Comparison of ENCODE assay signal across 12 mouse cellular contexts in the genomic region with DNA sequence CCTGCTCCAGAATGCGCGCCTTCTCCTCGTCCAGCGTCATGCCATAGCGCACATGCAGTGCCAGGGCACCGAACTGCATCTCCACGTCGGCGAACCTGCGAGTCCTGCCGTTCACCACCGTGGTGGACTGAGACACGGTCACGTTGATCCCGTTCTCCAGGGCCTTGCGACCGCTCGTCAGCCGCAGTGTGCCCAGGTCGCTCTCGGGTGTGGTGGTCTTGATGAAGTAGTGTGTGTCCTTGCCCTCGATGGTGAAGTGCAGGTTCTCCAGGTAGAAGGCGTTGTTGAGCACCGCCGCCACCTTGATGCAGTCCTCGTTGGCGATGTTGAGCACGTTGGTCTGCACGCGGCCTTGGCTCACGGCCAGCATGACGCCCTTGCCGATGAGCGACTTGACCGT.
"Had no signal": no experiment of that assay in that cellular context is flagged by ENCODE, and none has a peak within 500 bp of the region (broad histone marks: within the 10 kb centered on the region; RNA-seq: fewer than 3 reads in every experiment).

No protein-coding gene starts in this region.

- ATAC-seq: lung, postnatal 0 days had no signal

- DNase-seq: kidney, adult 18-20 months; kidney, postnatal 10 days; kidney, postnatal 4 days; left cerebral cortex, postnatal 4 days; lung, adult 2 months; lung, postnatal 4 days; thymus, postnatal 4 days had no signal

- H3K9ac ChIP-seq: limb, embryonic 13.5 days; liver, embryonic 15.5 days; midbrain, embryonic 12.5 days had no signal

- H3K4me3 ChIP-seq: layer of hippocampus, adult 2 months; limb, embryonic 13.5 days; liver, embryonic 15.5 days; midbrain, embryonic 12.5 days had no signal

- H3K4me2 ChIP-seq: limb, embryonic 13.5 days; liver, embryonic 15.5 days; midbrain, embryonic 12.5 days had no signal

- H3K27ac ChIP-seq: layer of hippocampus, adult 2 months; limb, embryonic 13.5 days; liver, embryonic 15.5 days; midbrain, embryonic 12.5 days had no signal

- H3K27me3 ChIP-seq: limb, embryonic 13.5 days; liver, embryonic 15.5 days had no signal

- H3K4me1 ChIP-seq: liver, embryonic 15.5 days had no signal

- H3K9me3 ChIP-seq: limb, embryonic 13.5 days had no signal
